Mouse (Mus musculus) kidney, postnatal 0 days (tissue): ENCODE measurements at regions not wholly inside any gene's neighbourhood (a gene's known extent, or its start where the extent isn't known, plus 50 kb on each side); places are given as distances from the start of the nearest gene placed in this dataset.

Experiments used
- ATAC-seq: fragments of 200-750 bp; cut with Nextera tagmentation; replicated peaks from 2 replicates; pipeline ENCODE4 v1.8.0; 2017; ENCODE audit warnings: low read depth, moderate number of reproducible peaks, moderate TSS enrichment, moderate library complexity; ENCODE audit not compliant: low FRiP score
- DNase-seq: peaks from one replicate; pipeline ENCODE4 v3.0.0-alpha.2; 2016; ENCODE audit warnings: low spot score
- H3K27ac ChIP-seq: fragments of 300-500 bp; sonication (generic); 2 replicates; pipeline ENCODE4 v1.5.1; 2014; ENCODE audit warnings: mild to moderate bottlenecking
- H3K27me3 ChIP-seq: fragments of 300-500 bp; sonication (generic); 2 replicates; pipeline ENCODE4 v1.6.1; 2014; ENCODE audit warnings: low read length, mixed read lengths; ENCODE audit not compliant: insufficient read depth
- H3K36me3 ChIP-seq: fragments of 300-500 bp; sonication (generic); 2 replicates; pipeline ENCODE4 v1.6.1; 2014; ENCODE audit warnings: low read length, mixed read lengths; ENCODE audit not compliant: insufficient read depth
- H3K4me1 ChIP-seq: fragments of 300-500 bp; sonication (generic); replicated peaks from 2 replicates; pipeline ENCODE4 v1.6.1; 2014; ENCODE audit warnings: antibody characterized with exemption, low read length, mixed read lengths; ENCODE audit not compliant: insufficient read depth
- H3K4me2 ChIP-seq: fragments of 300-500 bp; sonication (generic); 2 replicates; pipeline ENCODE4 v1.6.1; 2014; ENCODE audit warnings: mild to moderate bottlenecking, low read length, moderate library complexity, mixed read lengths
- H3K4me3 ChIP-seq: fragments of 300-500 bp; sonication (generic); replicated peaks from 2 replicates; pipeline ENCODE4 v1.5.1; 2014; ENCODE audit warnings: low read depth, low read length
- H3K9ac ChIP-seq: fragments of 300-500 bp; sonication (generic); 2 replicates; pipeline ENCODE4 v1.6.1; 2014; ENCODE audit warnings: low read depth, low read length
- H3K9me3 ChIP-seq: fragments of 300-500 bp; sonication (generic); replicated peaks from 2 replicates; pipeline ENCODE4 v1.6.1; 2016; ENCODE audit warnings: low read length, inconsistent platforms, mixed read lengths
- CTCF ChIP-seq: IDR thresholded peaks from 2 replicates; pipeline ENCODE4 v1.5.1; 2016; ENCODE audit warnings: antibody characterized with exemption, low read depth, mild to moderate bottlenecking, moderate library complexity
- WGBS: fragments of 180-500 bp; shearing (Covaris S2); extraction: QIAGEN DNeasy Blood & Tissue Kit; methylation state at CpG from one replicate; pipeline ENCODE4 v1.1.7; 2014; 5-methylcytosine and 5-hydroxymethylcytosine counted together

- Histone ChIP-seq H3K27ac (no peak overlapping the region), H3K9ac (no peak overlapping the region), H3K4me2 (no peak overlapping the region), H3K36me3 (no peaks in the 10 kb centered on the region), H3K27me3 (no peaks in the 10 kb centered on the region), H3K4me1 (no peaks in the 10 kb centered on the region), H3K4me3 (no peak overlapping the region), H3K9me3 (no peaks in the 10 kb centered on the region)
- TF ChIP-seq CTCF = no peak
- DNase-seq = no peak
- no peak for ATAC-seq
Observed at GRCm38 (mm10) chr10:74722971-74723370, 244.0 kb upstream of the Gnaz start.

GRCm38 (mm10) chr10:74749446-74749845 lies 217.5 kb upstream of the Gnaz start:
- Histone ChIP-seq H3K27me3 (no peaks in the 10 kb centered on the region), H3K27ac (no peak overlapping the region), H3K4me2 (no peak overlapping the region), H3K36me3 (no peaks in the 10 kb centered on the region), H3K4me3 (no peak overlapping the region), H3K9ac (no peak overlapping the region), H3K4me1 (no peaks in the 10 kb centered on the region), H3K9me3 (no peaks in the 10 kb centered on the region)
- WGBS = 92% methylated on average over 2 of the region's 2 CpGs
- no peak for TF ChIP-seq CTCF
- DNase-seq (no peak), ATAC-seq (no peak)

GRCm38 (mm10) chr10:74750879-74751278 lies 216.1 kb upstream of the Gnaz start:
- no peaks in the 10 kb centered on the region for H3K27me3 ChIP-seq
- no peaks in the 10 kb centered on the region for H3K4me1 ChIP-seq
- no peak for TF ChIP-seq CTCF
- H3K27ac ChIP-seq = no peak overlapping the region
- no peak for ATAC-seq
- H3K9me3 ChIP-seq = no peaks in the 10 kb centered on the region
- no peak for DNase-seq
- no peak overlapping the region for H3K4me3 ChIP-seq
- H3K4me2 ChIP-seq = no peak overlapping the region
- no peaks in the 10 kb centered on the region for H3K36me3 ChIP-seq
- H3K9ac ChIP-seq = no peak overlapping the region

- H3K9me3 ChIP-seq = no peaks in the 10 kb centered on the region
- TF ChIP-seq CTCF = no peak
- 18% methylated on average over 9 of the region's 9 CpGs for WGBS
- DNase-seq = peak; percentile 33
- H3K36me3 ChIP-seq = no peaks in the 10 kb centered on the region
- H3K27ac ChIP-seq = no peak overlapping the region
- no peak for ATAC-seq
- H3K9ac ChIP-seq = no peak overlapping the region
- H3K27me3 ChIP-seq = no peaks in the 10 kb centered on the region
- no peak overlapping the region for H3K4me3 ChIP-seq
- no peak overlapping the region for H3K4me2 ChIP-seq
- no peaks in the 10 kb centered on the region for H3K4me1 ChIP-seq
Observed at GRCm38 (mm10) chr10:74760734-74761133, 206.2 kb upstream of the Gnaz start.

GRCm38 (mm10) chr10:74789245-74789644 lies 177.7 kb upstream of the Gnaz start:
- WGBS = 77% methylated on average over 2 of the region's 2 CpGs
- H3K36me3 ChIP-seq = no peaks in the 10 kb centered on the region
- H3K27ac ChIP-seq = no peak overlapping the region
- no peak overlapping the region for H3K4me2 ChIP-seq
- H3K9ac ChIP-seq = no peak overlapping the region
- no peaks in the 10 kb centered on the region for H3K4me1 ChIP-seq
- no peaks in the 10 kb centered on the region for H3K27me3 ChIP-seq
- no peak for TF ChIP-seq CTCF
- ATAC-seq = no peak
- H3K9me3 ChIP-seq = no peaks in the 10 kb centered on the region; the same call in 1 of the 2 replicates
- DNase-seq = no peak
- H3K4me3 ChIP-seq = no peak overlapping the region

GRCm38 (mm10) chr10:74789987-74790386 lies 177.0 kb upstream of the Gnaz start:
- Histone ChIP-seq H3K4me1 (no peaks in the 10 kb centered on the region), H3K27ac (no peak overlapping the region), H3K9ac (no peak overlapping the region), H3K36me3 (no peaks in the 10 kb centered on the region), H3K4me3 (no peak overlapping the region), H3K9me3 (no peaks in the 10 kb centered on the region; the same call in 1 of the 2 replicates), H3K27me3 (no peaks in the 10 kb centered on the region), H3K4me2 (no peak overlapping the region)
- TF ChIP-seq CTCF = no peak
- WGBS = 53% methylated on average over 3 of the region's 3 CpGs
- ATAC-seq = no peak
- no peak for DNase-seq

GRCm38 (mm10) chr10:74823395-74823794 lies 143.6 kb upstream of the Gnaz start:
- no peak for TF ChIP-seq CTCF
- H3K27ac ChIP-seq = no peak overlapping the region
- H3K4me2 ChIP-seq = no peak overlapping the region
- no peaks in the 10 kb centered on the region for H3K27me3 ChIP-seq
- H3K4me1 ChIP-seq = no peaks in the 10 kb centered on the region
- DNase-seq (no peak), ATAC-seq (no peak)
- H3K36me3 ChIP-seq = no peaks in the 10 kb centered on the region
- no peaks in the 10 kb centered on the region for H3K9me3 ChIP-seq
- no peak overlapping the region for H3K4me3 ChIP-seq
- no peak overlapping the region for H3K9ac ChIP-seq
